Mouse (Mus musculus) lung, adult 2 months (tissue): Measurements from ENCODE around the gene Fxyd5.

Experiments
- CTCF ChIP-seq: fragments of 200-500 bp; IDR thresholded peaks from 2 replicates; pipeline ENCODE4 v1.5.1; 2011; ENCODE audit warnings: mild to moderate bottlenecking, low read length, control low read depth; ENCODE audit not compliant: insufficient read depth
- POLR2A ChIP-seq: fragments of 200-500 bp; IDR thresholded peaks from 2 replicates; pipeline ENCODE4 v1.6.1; 2011; ENCODE audit warnings: low read depth, mild to moderate bottlenecking, control low read depth, low read length, borderline replicate concordance; ENCODE audit errors: extremely low read depth

GRCm38 (mm10) chr7:31051321-31052021 lies 9.2 kb upstream of the Fxyd5 start, which contains the start of gene Fxyd7:
- TF ChIP-seq CTCF = no peak
- no peak for TF ChIP-seq POLR2A
